Mouse (Mus musculus) bone marrow macrophage, adult 2 months (primary cell): Measurements from ENCODE around the gene Ryr3.

ENCODE experiments used
- CTCF ChIP-seq: IDR thresholded peaks from 2 replicates; pipeline ENCODE4 v1.5.1; 2012; ENCODE audit warnings: low read depth, mild to moderate bottlenecking, low read length, moderate library complexity
- POLR2A ChIP-seq: IDR thresholded peaks from 2 replicates; pipeline ENCODE4 v1.6.1; 2012; ENCODE audit warnings: mild to moderate bottlenecking, low read depth, low read length, borderline replicate concordance

DNA sequence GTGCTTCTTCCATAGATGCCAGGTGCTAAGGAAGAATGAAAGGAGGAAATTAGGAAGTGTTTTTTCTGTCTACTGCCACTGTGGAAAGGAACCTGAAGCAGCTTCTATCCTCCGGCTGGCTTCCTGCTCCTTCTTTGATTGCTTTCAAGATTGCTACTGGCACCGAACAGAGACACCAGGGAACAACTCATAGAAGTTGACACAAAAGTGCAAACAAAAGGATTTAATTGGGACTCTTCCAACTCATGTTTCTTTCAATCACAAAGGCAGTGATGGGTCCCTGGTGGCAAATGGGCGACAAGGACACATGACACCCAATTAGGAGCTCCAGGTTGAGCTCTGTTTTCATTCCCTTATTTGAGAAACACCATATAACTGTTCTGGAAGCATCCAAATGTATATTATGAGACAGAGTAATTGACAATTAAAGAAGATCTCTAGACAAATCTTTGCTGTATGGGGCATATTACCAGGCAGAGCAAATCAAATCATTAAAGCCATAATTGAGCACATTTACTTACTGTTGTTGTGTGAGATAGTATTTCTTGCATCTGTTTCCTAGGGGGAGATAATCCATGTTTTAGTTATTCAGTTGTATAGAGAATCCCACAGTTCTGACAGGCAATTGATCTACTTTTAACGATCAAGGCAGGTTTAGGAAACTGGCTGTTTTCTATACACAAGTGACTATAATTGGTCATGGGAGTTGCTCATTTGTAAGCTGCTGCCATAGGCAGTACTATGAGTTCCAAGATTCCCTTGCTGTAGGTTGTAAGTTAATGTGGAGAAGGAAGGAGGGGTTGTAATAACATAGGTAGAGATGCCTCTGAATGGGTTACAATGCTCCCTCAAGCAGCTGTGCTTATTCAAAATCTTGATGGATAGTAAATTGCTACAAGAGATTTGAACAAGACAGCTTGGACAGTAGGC is 371.0 kb downstream of the Ryr3 start:
- TF ChIP-seq POLR2A, result no peak
- no peak for TF ChIP-seq CTCF
